Mouse (Mus musculus) urinary bladder, adult 18-20 months (tissue): ENCODE results near the gene Gm29110.
"Not testable (repeated sequence)": the region's sequence is repeated elsewhere in the genome, so short reads cannot be mapped to it uniquely, and the experiment has no call there.

Experiments used
- DNase-seq, 2 experiments: peaks; one replicate each; pipeline ENCODE4 v3.0.0; 2022; ENCODE audit warnings: low spot score in 2 of 2, mixed read lengths in 2 of 2

Gene Gm29110

DNA sequence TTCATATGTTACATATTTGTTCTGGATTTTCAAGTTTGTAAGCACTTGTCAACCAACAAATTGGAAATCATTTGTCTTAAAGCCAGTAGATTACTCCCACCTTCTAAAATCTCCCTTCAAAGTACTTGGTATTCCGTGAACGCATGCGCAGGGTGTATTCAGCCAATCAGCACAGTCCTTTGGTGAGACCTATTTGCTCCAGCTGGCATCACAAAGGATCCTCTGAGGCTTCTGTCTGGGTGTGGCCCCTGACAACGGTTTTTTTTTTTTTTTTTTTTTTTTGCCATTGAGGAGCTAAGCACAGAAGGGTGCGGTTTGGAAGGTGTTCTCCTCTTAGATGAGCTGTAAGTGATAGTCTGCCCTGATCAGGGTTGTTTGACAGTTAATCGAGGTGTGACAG is at the start of gene Gm29110:
Gene Gm29110 (plus strand): TSS at position 301 of the 400 bp plus-strand sequence.
- DNase-seq = not testable (repeated sequence)
